Mouse (Mus musculus): ENCODE data around the gene Shank2. TPM values are rescaled to one million over a fixed set of nuclear protein-coding genes. Genes with fewer than 3 reads are reported as not detected.
A peak's percentile ranks its signal among the peaks of the same experiment; 100 is the strongest.

Gene Shank2
- polyA plus RNA-seq, 1 experiment from 2014 or later: 0.92 TPM

GRCm38 (mm10) chr7:144235523-144235922 is 233.8 kb downstream of the Shank2 start:
- no peaks in the 10 kb centered on the region for H3K36me3 ChIP-seq (replicated peaks; ENCODE audit: insufficient read depth, low read length)
- H3K4me1 ChIP-seq (ENCODE audit: insufficient read depth): peaks cover 7% of the 10 kb centered on the region; the same call in 1 of the 2 replicates
- TF ChIP-seq CTCF (IDR thresholded peaks at IDR 0.05; ENCODE audit: low read depth) (no peak), EP300 (IDR thresholded peaks at IDR 0.05; ENCODE audit: low read depth) (no peak)
- H3K27ac ChIP-seq (ENCODE audit: low read depth): no peak overlapping the region
- H3K27me3 ChIP-seq (ENCODE audit: insufficient read depth, low read length): no peaks in the 10 kb centered on the region
- 69% methylated on average over 4 of the region's 4 CpGs for WGBS (ENCODE audit: insufficient replicate concordance)
- no peaks in the 10 kb centered on the region for H3K9me3 ChIP-seq (ENCODE audit: low read length)
- no peak overlapping the region for H3K4me2 ChIP-seq (ENCODE audit: low read depth, low read length)
- no peak for DNase-seq
- H3K9ac ChIP-seq (replicated peaks): no peak overlapping the region
- no peak overlapping the region for H3K4me3 ChIP-seq (ENCODE audit: low read depth, low read length)
- no peak for ATAC-seq

GRCm38 (mm10) chr7:144236802-144237201 is 235.1 kb downstream of the Shank2 start:
- H3K27me3 ChIP-seq (ENCODE audit: insufficient read depth, low read length): no peaks in the 10 kb centered on the region
- no peak overlapping the region for H3K9ac ChIP-seq (replicated peaks)
- TF ChIP-seq CTCF (IDR thresholded peaks at IDR 0.05; ENCODE audit: low read depth): no peak
- no peak for TF ChIP-seq EP300 (IDR thresholded peaks at IDR 0.05; ENCODE audit: low read depth)
- WGBS (ENCODE audit: insufficient replicate concordance): 61% methylated on average over 13 of the region's 13 CpGs
- DNase-seq (no peak), ATAC-seq (no peak)
- H3K36me3 ChIP-seq (replicated peaks; ENCODE audit: insufficient read depth, low read length): no peaks in the 10 kb centered on the region
- no peak overlapping the region for H3K4me2 ChIP-seq (ENCODE audit: low read depth, low read length)
- no peaks in the 10 kb centered on the region for H3K9me3 ChIP-seq (ENCODE audit: low read length)
- no peak overlapping the region for H3K4me3 ChIP-seq (ENCODE audit: low read depth, low read length)
- peaks cover 7% of the 10 kb centered on the region; the same call in 1 of the 2 replicates for H3K4me1 ChIP-seq (ENCODE audit: insufficient read depth)
- H3K27ac ChIP-seq (ENCODE audit: low read depth): no peak overlapping the region

- no peak for ATAC-seq
- DNase-seq: no peak
These were observed 236.7 kb downstream of the Shank2 start for GRCm38 (mm10) chr7:144238409-144238808.

GRCm38 (mm10) chr7:144238992-144239391 is 237.3 kb downstream of the Shank2 start:
- Histone ChIP-seq H3K9ac (replicated peaks) (no peak overlapping the region), H3K4me3 (ENCODE audit: low read depth, low read length) (no peak overlapping the region), H3K4me1 (ENCODE audit: insufficient read depth) (peaks cover 7% of the 10 kb centered on the region; the same call in 1 of the 2 replicates), H3K9me3 (ENCODE audit: low read length) (no peaks in the 10 kb centered on the region), H3K4me2 (ENCODE audit: low read depth, low read length) (no peak overlapping the region), H3K27ac (ENCODE audit: low read depth) (no peak overlapping the region), H3K27me3 (ENCODE audit: insufficient read depth, low read length) (no peaks in the 10 kb centered on the region), H3K36me3 (replicated peaks; ENCODE audit: insufficient read depth, low read length) (no peaks in the 10 kb centered on the region)
- DNase-seq (no peak), ATAC-seq (no peak)
- WGBS (ENCODE audit: insufficient replicate concordance): 54% methylated on average over 12 of the region's 12 CpGs
- TF ChIP-seq EP300 (IDR thresholded peaks at IDR 0.05; ENCODE audit: low read depth) (no peak), CTCF (IDR thresholded peaks at IDR 0.05; ENCODE audit: low read depth) (no peak)

More at GRCm38 (mm10) chr7:144238409-144238808, 236.7 kb downstream of the Shank2 start:
- no peak for TF ChIP-seq EP300 (IDR thresholded peaks at IDR 0.05; ENCODE audit: low read depth)
- no peak for TF ChIP-seq CTCF (IDR thresholded peaks at IDR 0.05; ENCODE audit: low read depth)
- no peaks in the 10 kb centered on the region for H3K36me3 ChIP-seq (replicated peaks; ENCODE audit: insufficient read depth, low read length)
- H3K27me3 ChIP-seq (ENCODE audit: insufficient read depth, low read length): no peaks in the 10 kb centered on the region
- peaks cover 7% of the 10 kb centered on the region; the same call in 1 of the 2 replicates for H3K4me1 ChIP-seq (ENCODE audit: insufficient read depth)
- no peak overlapping the region for H3K27ac ChIP-seq (ENCODE audit: low read depth)
- H3K4me2 ChIP-seq (ENCODE audit: low read depth, low read length): no peak overlapping the region
- no peaks in the 10 kb centered on the region for H3K9me3 ChIP-seq (ENCODE audit: low read length)
- WGBS (ENCODE audit: insufficient replicate concordance): 29% methylated on average over 12 of the region's 12 CpGs
- no peak overlapping the region for H3K9ac ChIP-seq (replicated peaks)
- H3K4me3 ChIP-seq (ENCODE audit: low read depth, low read length): no peak overlapping the region

- no peak for TF ChIP-seq EP300 (IDR thresholded peaks at IDR 0.05; ENCODE audit: low read depth)
- TF ChIP-seq CTCF (IDR thresholded peaks at IDR 0.05; ENCODE audit: low read depth): no peak
- DNase-seq: no peak
- Histone ChIP-seq H3K9me3 (ENCODE audit: low read length) (no peaks in the 10 kb centered on the region), H3K27ac (ENCODE audit: low read depth) (no peak overlapping the region), H3K4me1 (ENCODE audit: insufficient read depth) (peaks cover 7% of the 10 kb centered on the region; the same call in 1 of the 2 replicates), H3K4me3 (ENCODE audit: low read depth, low read length) (no peak overlapping the region), H3K4me2 (ENCODE audit: low read depth, low read length) (no peak overlapping the region), H3K36me3 (replicated peaks; ENCODE audit: insufficient read depth, low read length) (no peaks in the 10 kb centered on the region), H3K9ac (replicated peaks) (no peak overlapping the region), H3K27me3 (ENCODE audit: insufficient read depth, low read length) (no peaks in the 10 kb centered on the region)
- 34% methylated on average over 6 of the region's 6 CpGs for WGBS (ENCODE audit: insufficient replicate concordance)
- ATAC-seq: 0 out of 2 replicates have a peak, but pooled peaks have one; percentile 17
These were observed 238.0 kb downstream of the Shank2 start for GRCm38 (mm10) chr7:144239571-144240370.

GRCm38 (mm10) chr7:144240736-144241343 is 239.1 kb downstream of the Shank2 start:
- H3K4me2 ChIP-seq (ENCODE audit: low read depth, low read length): no peak overlapping the region
- ATAC-seq (no peak), DNase-seq (no peak)
- no peak overlapping the region for H3K27ac ChIP-seq (ENCODE audit: low read depth)
- no peaks in the 10 kb centered on the region for H3K9me3 ChIP-seq (ENCODE audit: low read length)
- TF ChIP-seq CTCF (IDR thresholded peaks at IDR 0.05; ENCODE audit: low read depth) (no peak), EP300 (IDR thresholded peaks at IDR 0.05; ENCODE audit: low read depth) (no peak)
- no peak overlapping the region for H3K4me3 ChIP-seq (ENCODE audit: low read depth, low read length)
- H3K36me3 ChIP-seq (replicated peaks; ENCODE audit: insufficient read depth, low read length): no peaks in the 10 kb centered on the region
- no peak overlapping the region for H3K9ac ChIP-seq (replicated peaks)
- no peaks in the 10 kb centered on the region for H3K27me3 ChIP-seq (ENCODE audit: insufficient read depth, low read length)
- WGBS (ENCODE audit: insufficient replicate concordance): 68% methylated on average over 4 of the region's 4 CpGs
- H3K4me1 ChIP-seq (ENCODE audit: insufficient read depth): peaks cover 7% of the 10 kb centered on the region; the same call in 1 of the 2 replicates

Measured in liver, postnatal 0 days (tissue).